Mouse (Mus musculus) adrenal gland, adult 18-20 months (tissue): ENCODE measurements around the gene Gm3752. TPM values are rescaled to one million over a fixed set of nuclear protein-coding genes. Genes with fewer than 3 reads are reported as not detected.
"Not testable (repeated sequence)": the region's sequence is repeated elsewhere in the genome, so short reads cannot be mapped to it uniquely, and the experiment has no call there.

Source experiments
- DNase-seq, 2 experiments: peaks; one replicate each; pipeline ENCODE4 v3.0.0; 2021 to 2022; ENCODE audit warnings: low spot score in 2 of 2
- long read RNA-seq, 2 experiments: library from polyadenylated mRNA; stranded (forward); transcript quantifications; one replicate each; pipeline ENCODE4 v2.0.0; 2021
- total RNA-seq, 2 experiments: library from RNA; stranded (reverse); gene quantifications; 1 replicate in 1 of 2; 2 replicates in 1 of 2; pipeline ENCODE4 v1.2.3; 2021

The Gm3752 gene
- total RNA-seq: not detected
- long read RNA-seq, experiment 1: 0 reads
- long read RNA-seq, experiment 2: 0 reads

GRCm38 (mm10) chr14:7483662-7484061, at the start of gene Gm3752:
TSS of gene Gm3752 (minus strand) at chr14:7483762.
- DNase-seq: not testable (repeated sequence)

GRCm38 (mm10) chr14:7488731-7489130, 5.2 kb upstream of the Gm3752 start:
- DNase-seq: not testable (repeated sequence)

- not testable (repeated sequence) for DNase-seq
These were observed 32.7 kb downstream of the Gm3752 start, which contains the start of gene Gm3755 for GRCm38 (mm10) chr14:7450817-7451216. TSS of gene Gm3755 (minus strand) at chr14:7450917.

GRCm38 (mm10) chr14:7422496-7422895, 61.1 kb downstream of the Gm3752 start:
- peak in 1 of 2 experiments; percentile 15 for DNase-seq

Other genes with a start within 250 kb of the Gm3752 start
- gene Gm3727, start 219.0 kb downstream of the Gm3752 start, total RNA-seq: not detected
- gene Gm3739, start 168.7 kb downstream of the Gm3752 start, total RNA-seq: not detected
- not detected for gene Gm5797, start 151.4 kb downstream of the Gm3752 start, total RNA-seq
- not detected for gene Gm8374, start 118.6 kb downstream of the Gm3752 start, total RNA-seq
- not detected for gene Gm3755, start 32.8 kb downstream of the Gm3752 start, total RNA-seq
- gene Gm3558, start 84.8 kb upstream of the Gm3752 start, total RNA-seq: under 1 TPM in 1 of 2 experiments, not detected in 1; 0.36 TPM
- gene Gm10338, start 111.8 kb upstream of the Gm3752 start, total RNA-seq: not detected
- not detected for gene Gm10128, start 160.2 kb upstream of the Gm3752 start, total RNA-seq